Mouse (Mus musculus) urinary bladder, adult 2 months (tissue): ENCODE data around the gene E330009J07Rik. TPM values are rescaled to one million over a fixed set of nuclear protein-coding genes. Genes with fewer than 3 reads are reported as not detected.

ENCODE experiments used
- DNase-seq: peaks from one replicate; pipeline ENCODE4 v3.0.0; 2022; ENCODE audit warnings: low spot score
- polyA plus RNA-seq: library from polyadenylated mRNA; depleted of rRNA; stranded (reverse); fragments of >200 nt; gene quantifications from 2 replicates; pipeline ENCODE4 v1.2.3, GENCODE M21; 2012; rRNA removed

E330009J07Rik gene
- polyA plus RNA-seq, result 6.3 and 6.4 TPM in 2 replicates

DNA sequence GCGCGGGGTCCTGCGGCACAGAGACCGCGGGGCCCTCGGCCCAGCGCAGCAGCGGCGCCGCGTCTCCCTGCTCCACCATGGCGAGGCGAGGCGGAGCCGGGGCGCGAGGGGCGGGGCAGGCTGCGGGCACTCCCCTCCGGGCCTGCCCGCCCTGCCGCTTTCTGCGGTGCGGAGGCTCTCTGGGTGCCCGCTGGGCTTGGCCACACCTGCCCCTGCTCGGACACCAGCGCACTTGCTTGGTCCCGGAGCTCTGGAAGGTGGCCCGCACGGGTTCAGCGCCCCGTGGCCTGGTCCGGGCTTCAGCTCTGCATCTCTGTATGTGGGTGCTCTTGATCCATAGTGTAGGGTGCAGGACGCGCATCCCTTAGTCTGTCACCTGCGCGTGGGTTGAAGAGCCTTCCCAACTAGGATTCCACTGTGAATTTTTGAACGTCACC, at the start of gene E330009J07Rik:
Gene E330009J07Rik (minus strand): TSS at position 89 of the 437 bp plus-strand sequence.
- peak; percentile 80 for DNase-seq

- DNase-seq, result no peak
Measured at GRCm38 (mm10) chr6:40482318-40482717, 46.4 kb upstream of the E330009J07Rik start.

DNA sequence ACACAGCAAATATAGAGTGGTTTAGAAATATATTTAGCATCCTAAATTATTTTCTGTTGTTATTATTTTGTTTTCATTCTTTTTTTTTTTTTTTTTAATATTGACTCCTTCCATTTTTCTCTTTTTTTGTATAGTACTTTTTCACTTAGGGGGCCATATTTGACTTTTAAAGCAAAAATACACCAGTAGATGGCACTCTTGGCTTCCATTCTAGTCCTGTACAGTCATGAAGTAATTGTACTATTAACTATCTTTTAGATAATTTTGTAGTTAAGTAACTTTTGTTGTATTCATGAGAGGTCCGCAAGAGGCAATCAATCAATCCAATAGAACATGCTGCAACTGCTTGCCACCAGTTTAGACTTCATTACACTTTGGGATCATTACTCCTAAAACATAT, 43.8 kb upstream of the E330009J07Rik start:
- DNase-seq, result no peak

DNA sequence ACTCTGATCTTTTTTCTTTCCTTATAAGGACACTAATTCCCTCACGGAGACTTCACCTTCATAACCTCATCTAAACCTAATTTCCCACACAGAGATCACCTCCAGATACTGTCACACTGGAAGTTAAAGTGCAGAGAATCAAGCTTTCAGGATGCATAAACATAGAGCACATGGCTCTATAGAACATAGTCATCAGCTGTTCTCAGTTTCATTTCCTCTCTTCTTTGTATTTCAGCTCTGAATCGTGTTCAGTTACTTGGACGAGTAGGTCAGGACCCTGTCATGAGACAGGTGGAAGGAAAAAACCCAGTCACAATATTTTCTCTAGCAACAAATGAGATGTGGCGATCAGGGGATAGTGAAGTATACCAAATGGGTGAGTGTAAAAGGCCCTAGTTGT, 40.2 kb upstream of the E330009J07Rik start:
- no peak for DNase-seq

DNA sequence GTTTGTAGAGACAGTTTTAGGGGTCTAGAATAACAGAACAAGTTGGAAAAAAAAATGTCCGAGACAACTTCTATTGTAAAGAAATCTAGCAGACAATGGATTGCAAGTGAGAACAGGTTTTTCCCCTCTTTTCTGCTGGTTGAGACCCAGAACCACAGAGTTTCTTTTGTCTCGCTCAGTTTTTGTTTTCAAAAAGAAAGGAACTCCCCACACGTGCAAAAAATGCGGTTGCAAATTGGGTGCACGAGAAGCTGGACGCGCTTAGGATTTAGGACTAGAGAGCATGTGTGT, 35.7 kb upstream of the E330009J07Rik start:
- DNase-seq, result no peak

- DNase-seq, result peak; percentile 80
Measured at GRCm38 (mm10) chr6:40470916-40471719, 35.2 kb upstream of the E330009J07Rik start, which contains the start of gene Ssbp1. Gene Ssbp1, plus strand, starts transcription at chr6:40471352.

DNA sequence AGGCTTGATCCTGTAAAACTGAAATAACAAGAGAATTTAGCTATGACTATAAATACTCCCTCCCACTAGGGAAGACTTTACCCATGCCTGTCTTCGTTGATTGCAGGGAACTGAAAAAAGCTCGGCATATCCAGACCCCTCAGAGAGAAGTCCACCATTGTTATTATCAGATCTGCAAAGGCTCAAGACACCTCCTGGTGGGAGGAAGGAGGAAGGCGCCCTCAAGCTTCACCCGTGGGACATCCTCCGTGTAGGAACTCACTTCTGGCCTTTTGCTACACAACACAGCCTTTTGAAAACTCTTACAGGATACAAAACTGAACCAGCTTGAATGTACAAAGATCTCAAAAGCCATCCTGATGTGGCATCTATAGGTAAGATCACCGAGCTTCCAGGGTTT, 29.8 kb upstream of the E330009J07Rik start:
- DNase-seq, result no peak

DNA sequence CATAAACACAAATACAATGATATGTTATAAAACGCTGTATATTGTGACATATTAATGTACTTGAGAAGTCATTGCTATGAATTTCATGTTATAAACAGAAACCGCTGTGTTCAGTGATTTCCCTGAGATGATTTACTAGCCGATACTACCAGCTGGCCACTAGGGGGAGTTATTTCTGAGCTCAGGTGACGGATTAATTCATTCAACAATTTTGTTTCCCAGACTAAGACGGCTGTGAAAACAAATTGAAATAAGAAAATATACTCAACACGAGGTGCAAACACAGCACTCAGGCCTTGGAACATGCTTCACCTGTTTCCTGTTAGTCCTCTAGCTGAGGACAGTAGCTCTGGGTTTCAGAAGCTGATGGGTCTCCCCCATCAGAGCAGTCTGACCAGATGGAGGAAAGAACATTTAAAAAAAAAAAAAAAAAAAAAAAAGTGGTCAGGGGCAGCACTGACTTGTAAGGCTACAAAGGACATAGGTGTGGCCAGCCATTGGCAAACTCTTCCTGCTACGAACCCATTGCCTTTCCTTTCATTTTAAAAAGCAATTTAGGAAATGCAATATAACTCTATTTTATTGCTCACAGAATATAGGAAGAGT, 18.6 kb upstream of the E330009J07Rik start:
- no peak for DNase-seq

DNA sequence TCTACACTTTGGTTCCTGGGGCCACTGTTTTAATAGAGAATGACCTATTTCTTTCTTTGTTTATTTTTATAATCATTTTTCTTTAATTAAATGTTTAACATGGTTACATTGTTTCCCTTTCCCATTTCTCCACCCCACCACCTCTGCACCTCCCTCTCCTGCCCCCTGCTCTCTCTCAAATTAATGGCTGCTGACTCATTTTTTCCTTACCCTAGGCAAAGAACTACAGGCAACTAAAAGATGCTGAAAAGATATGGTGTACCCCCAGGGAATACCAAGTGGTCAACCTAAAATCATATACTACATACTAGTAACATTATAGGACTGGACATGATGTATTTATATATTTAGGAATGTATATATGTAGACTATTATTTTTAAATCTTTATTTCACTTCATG, 12.7 kb upstream of the E330009J07Rik start:
- DNase-seq, result no peak

DNA sequence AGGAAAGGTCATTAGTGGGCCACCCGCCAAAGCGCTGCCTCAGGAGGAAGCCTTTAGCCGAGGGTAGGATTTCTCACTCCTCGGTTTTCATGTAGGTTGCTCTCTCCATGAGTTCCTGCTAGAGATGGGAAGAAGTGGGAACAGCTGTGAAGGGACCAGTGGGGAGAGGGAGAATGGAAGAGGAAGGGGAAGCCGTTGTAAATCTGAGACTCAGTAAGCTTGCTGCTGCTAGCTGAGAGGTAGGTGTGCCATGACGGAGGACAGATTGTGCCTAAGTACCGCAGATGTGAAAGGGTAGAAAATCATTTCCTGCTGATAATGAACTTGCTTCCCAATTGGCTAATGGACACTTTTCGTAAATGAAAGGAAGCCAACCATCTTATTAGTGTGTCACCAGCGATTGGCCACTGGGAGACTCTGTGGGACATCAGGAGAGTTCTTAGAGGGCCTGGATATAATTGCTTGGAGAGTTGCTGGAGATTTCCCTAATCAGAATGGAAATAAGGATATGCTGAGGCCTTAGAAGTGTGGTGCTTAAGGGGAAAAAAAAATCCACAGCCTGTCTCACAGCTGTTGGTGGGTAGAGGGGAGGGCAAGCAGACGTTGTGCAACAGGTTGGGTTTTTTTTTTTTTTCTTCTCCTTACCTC, 7.5 kb upstream of the E330009J07Rik start:
- DNase-seq, result no peak

DNA sequence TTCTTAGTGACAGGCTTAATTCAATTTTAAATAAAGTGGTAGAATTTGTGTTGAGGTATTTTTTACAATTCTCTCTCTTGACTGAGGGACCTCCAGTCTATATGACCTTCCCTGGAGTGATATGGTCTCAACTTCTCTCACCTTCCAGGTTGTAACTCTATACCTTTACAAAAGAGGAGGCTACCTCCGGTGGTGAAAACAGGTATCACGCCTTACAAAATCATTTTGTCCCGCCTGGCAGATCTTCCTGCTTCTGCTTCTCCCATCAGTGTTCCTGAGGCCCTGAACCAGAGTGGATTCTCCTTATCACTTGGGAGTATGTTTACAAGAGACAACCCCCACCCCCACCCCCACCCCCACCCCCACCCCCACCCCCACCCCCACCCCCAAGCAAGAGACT, 5.8 kb upstream of the E330009J07Rik start:
- DNase-seq, result no peak

GRCm38 (mm10) chr6:40441276-40441675, 5.3 kb upstream of the E330009J07Rik start:
- DNase-seq, result no peak

- DNase-seq, result no peak
Measured at GRCm38 (mm10) chr6:40439731-40440130, 3.8 kb upstream of the E330009J07Rik start.

GRCm38 (mm10) chr6:40438936-40439335, 3.0 kb upstream of the E330009J07Rik start, which contains the start of gene Wee2:
Gene Wee2, plus strand, starts transcription at chr6:40439088.
- no peak for DNase-seq

DNA sequence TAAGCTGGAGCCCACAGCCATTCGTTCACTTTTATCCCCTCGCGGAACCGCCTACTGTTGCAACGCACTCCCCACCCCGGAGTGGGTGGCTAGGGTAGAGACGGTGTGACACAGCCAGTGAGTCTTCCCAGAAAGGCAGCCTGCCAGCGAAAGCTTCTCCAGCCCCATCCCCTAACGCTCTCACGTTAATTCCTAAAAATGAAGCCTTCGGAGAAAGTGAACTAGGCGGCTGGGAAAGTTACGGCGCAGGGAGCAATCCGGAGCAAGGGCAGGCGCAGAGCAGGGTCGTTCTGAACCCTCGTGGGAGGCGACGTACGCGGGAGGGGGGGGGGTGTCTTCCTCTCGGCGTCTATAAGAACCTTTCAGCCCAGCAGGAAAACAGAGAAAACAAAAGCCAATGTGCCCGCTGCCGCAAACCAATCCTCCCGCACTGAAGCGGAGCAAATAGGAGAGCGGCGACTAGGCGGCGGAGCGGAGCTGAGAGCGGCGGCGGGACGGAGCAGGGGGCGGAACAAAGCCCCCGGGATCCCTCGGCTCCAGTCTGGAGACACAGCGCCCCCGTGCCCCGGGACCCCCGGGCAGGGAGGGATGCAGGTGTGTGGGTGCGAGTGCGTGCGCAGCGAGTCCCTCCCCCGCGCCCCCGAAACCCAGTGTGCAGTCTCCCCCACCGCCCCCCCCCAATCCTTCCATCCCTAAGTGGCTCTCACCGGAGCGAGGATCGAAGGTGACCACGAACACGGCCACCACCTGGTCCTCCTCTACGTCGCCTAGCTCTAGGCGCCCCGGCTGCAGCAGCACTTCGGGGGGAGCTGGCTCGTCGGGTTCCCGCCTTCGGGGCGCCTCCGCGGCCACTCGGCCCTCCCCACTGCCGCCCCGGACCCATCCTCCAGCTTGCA, 536 bp downstream of the E330009J07Rik start:
- DNase-seq, result peak; percentile 23

DNA sequence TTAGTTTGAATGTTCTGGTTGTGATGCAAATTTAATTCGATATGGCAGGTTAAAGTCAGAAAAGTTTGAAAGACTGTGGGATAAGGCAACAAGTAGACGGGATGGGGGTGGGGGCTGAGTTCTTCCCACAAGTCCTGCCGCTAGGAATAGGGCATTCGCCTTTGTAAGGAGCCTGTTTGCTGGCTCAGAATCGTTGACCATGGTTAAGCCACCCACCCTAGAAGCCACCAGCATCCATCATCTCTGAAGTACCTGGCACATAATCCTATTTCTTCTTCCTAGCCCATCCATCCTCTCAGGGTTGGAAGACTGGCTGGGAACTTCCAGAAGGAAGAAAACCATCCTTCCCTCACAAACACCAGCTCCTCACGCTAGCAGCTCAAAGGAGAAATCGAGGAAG, 1.2 kb downstream of the E330009J07Rik start:
- no peak for DNase-seq

GRCm38 (mm10) chr6:40432346-40433275, 3.3 kb downstream of the E330009J07Rik start:
- no peak for DNase-seq

- no peak for DNase-seq
Measured at GRCm38 (mm10) chr6:40431812-40432211, 4.1 kb downstream of the E330009J07Rik start.

- no peak for DNase-seq
Measured at GRCm38 (mm10) chr6:40431356-40431755, 4.6 kb downstream of the E330009J07Rik start.

DNA sequence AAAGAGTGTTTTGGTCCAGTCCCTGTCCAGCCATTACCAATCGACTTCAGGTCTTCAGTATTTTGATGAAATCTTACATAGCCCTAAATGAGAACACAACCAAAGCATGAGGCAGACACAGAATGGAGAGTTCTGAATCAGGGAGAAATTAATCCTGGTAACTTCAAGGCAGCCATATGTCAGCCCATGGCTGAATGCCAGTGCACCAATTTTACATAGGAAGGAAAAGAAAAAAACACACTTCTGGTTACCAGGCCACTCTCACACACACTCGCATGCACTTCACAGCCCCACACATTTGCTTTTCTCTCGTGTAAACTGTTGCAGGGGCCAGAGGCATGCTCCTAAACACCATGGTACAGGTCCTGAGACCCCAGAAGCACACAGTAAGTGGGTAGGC, 5.1 kb downstream of the E330009J07Rik start:
- no peak for DNase-seq

- no peak for DNase-seq
Measured at GRCm38 (mm10) chr6:40430251-40430650, 5.7 kb downstream of the E330009J07Rik start.
